Mouse (Mus musculus) thymus, adult 2 months (tissue): Measurements from ENCODE around the gene Pla2g3. TPM values are rescaled to one million over a fixed set of nuclear protein-coding genes. Genes with fewer than 3 reads are reported as not detected.

ENCODE experiments used
- DNase-seq: peaks from one replicate; pipeline ENCODE4 v3.0.0; 2021
- H3K27ac ChIP-seq: fragments of 200-500 bp; 2 replicates; pipeline ENCODE4 v1.5.1; 2012; ENCODE audit warnings: low read length, control low read depth; ENCODE audit not compliant: control insufficient read depth, insufficient read depth
- H3K27me3 ChIP-seq: fragments of 200-500 bp; 2 replicates; pipeline ENCODE4 v1.6.1; 2012; ENCODE audit warnings: mild to moderate bottlenecking, low read length, moderate library complexity, mixed read lengths; ENCODE audit not compliant: control insufficient read depth, insufficient read depth
- H3K36me3 ChIP-seq: fragments of 200-500 bp; 2 replicates; pipeline ENCODE4 v1.6.1; 2012; ENCODE audit warnings: mild to moderate bottlenecking, low read length, moderate library complexity; ENCODE audit not compliant: control insufficient read depth, insufficient read depth
- H3K4me1 ChIP-seq: fragments of 200-500 bp; replicated peaks from 2 replicates; pipeline ENCODE4 v1.6.1; 2012; ENCODE audit warnings: low read length; ENCODE audit not compliant: control insufficient read depth, insufficient read depth
- H3K4me3 ChIP-seq: fragments of 200-500 bp; 2 replicates; pipeline ENCODE4 v1.5.1; 2012; ENCODE audit warnings: mild to moderate bottlenecking, low read length, control low read depth, moderate library complexity; ENCODE audit not compliant: control insufficient read depth, insufficient read depth
- CTCF ChIP-seq: fragments of 200-500 bp; IDR thresholded peaks from 2 replicates; pipeline ENCODE4 v1.5.1; 2012; ENCODE audit warnings: mild to moderate bottlenecking, control low read depth, low read length, moderate library complexity, borderline replicate concordance; ENCODE audit not compliant: control insufficient read depth, poor library complexity, insufficient read depth; ENCODE audit errors: extremely low read depth
- POLR2A ChIP-seq: fragments of 200-500 bp; IDR thresholded peaks from 2 replicates; pipeline ENCODE4 v1.6.1; 2012; ENCODE audit warnings: mild to moderate bottlenecking, low read length, control low read depth, moderate library complexity; ENCODE audit not compliant: control insufficient read depth, poor library complexity, insufficient read depth; ENCODE audit errors: extremely low read depth
- WGBS: fragments of 180-500 bp; shearing (Covaris S2); methylation state at CpG from one replicate; pipeline ENCODE4 v1.1.7; 2018; 5-methylcytosine and 5-hydroxymethylcytosine counted together
- polyA plus RNA-seq: library from polyadenylated mRNA; depleted of rRNA; stranded (reverse); fragments of >200 nt; gene quantifications from 2 replicates; pipeline ENCODE4 v1.2.3, GENCODE M21; 2012

The Pla2g3 gene
- polyA plus RNA-seq, 1 experiment = 1.9 TPM

- no peaks in the 10 kb centered on the region for H3K27me3 ChIP-seq
- no peak for TF ChIP-seq POLR2A
- TF ChIP-seq CTCF = no peak
- H3K27ac ChIP-seq = no peak overlapping the region
- 87% methylated on average over 4 of the region's 4 CpGs for WGBS
- H3K4me1 ChIP-seq = no peaks in the 10 kb centered on the region
- no peaks in the 10 kb centered on the region for H3K36me3 ChIP-seq
- no peak for DNase-seq
- no peak overlapping the region for H3K4me3 ChIP-seq
Measured at GRCm38 (mm10) chr11:3492748-3493147, 4.7 kb downstream of the Pla2g3 start.

DNA sequence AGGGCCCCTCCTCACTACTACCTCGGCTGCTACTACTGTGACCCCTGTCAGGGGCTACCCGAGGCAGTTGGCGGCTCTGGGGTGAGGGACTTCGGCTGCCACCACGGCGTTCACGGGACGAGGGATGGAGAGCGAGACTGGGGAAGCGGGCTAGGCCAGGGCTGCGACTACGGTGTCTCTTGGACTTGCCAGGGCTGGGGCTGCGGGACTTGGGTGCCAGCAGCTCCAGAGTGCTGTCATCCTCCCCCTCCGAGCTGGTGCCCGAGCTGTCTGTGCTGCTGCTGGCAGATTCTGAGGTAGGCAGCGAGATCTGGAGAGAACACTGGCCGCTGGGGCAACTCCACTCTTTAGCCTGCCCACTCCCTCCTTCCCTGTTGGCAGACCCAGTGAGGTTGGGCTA, 6.8 kb downstream of the Pla2g3 start:
- TF ChIP-seq POLR2A (no peak), CTCF (no peak)
- Histone ChIP-seq H3K4me1 (no peaks in the 10 kb centered on the region), H3K27ac (no peak overlapping the region), H3K27me3 (no peaks in the 10 kb centered on the region), H3K4me3 (no peak overlapping the region), H3K36me3 (no peaks in the 10 kb centered on the region)
- no peak for DNase-seq
- 96% methylated on average over 17 of the region's 17 CpGs for WGBS

GRCm38 (mm10) chr11:3495496-3495895, 7.4 kb downstream of the Pla2g3 start:
- no peak for DNase-seq
- TF ChIP-seq POLR2A (no peak), CTCF (no peak)
- Histone ChIP-seq H3K27me3 (no peaks in the 10 kb centered on the region), H3K36me3 (no peaks in the 10 kb centered on the region), H3K27ac (no peak overlapping the region), H3K4me1 (no peaks in the 10 kb centered on the region), H3K4me3 (no peak overlapping the region)
- 71% methylated on average over 14 of the region's 14 CpGs for WGBS

- TF ChIP-seq POLR2A (no peak), CTCF (no peak)
- Histone ChIP-seq H3K4me3 (no peak overlapping the region), H3K27me3 (no peaks in the 10 kb centered on the region), H3K27ac (no peak overlapping the region), H3K36me3 (no peaks in the 10 kb centered on the region), H3K4me1 (no peaks in the 10 kb centered on the region)
- DNase-seq = no peak
- 84% methylated on average over 5 of the region's 5 CpGs for WGBS
Measured at GRCm38 (mm10) chr11:3496756-3497155, 8.7 kb downstream of the Pla2g3 start.

DNA sequence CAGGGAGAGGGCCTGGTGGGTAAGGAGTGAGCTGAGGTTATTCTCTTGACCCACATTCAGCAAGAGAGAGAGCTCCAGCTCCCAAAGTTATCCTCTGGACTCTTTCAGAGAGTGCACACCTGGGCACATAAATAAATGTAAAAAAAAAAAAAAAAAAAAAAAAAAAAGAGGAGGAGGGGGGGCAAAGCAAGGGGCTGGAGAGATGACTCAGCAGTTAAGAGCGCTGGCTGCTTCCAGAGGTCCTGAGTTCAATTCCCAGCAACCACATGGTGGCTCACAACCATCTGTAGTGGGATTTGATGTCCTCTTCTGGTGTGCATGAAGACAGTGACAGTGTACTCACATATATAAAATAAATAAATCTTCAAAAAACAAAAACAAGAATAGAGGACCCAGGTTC, 9.2 kb downstream of the Pla2g3 start:
- WGBS = 94% methylated on average over 1 of the region's 1 CpGs
- H3K27me3 ChIP-seq = no peaks in the 10 kb centered on the region
- TF ChIP-seq POLR2A (no peak), CTCF (no peak)
- H3K4me3 ChIP-seq = no peak overlapping the region
- no peak overlapping the region for H3K27ac ChIP-seq
- no peak for DNase-seq
- no peaks in the 10 kb centered on the region for H3K36me3 ChIP-seq
- no peaks in the 10 kb centered on the region for H3K4me1 ChIP-seq

GRCm38 (mm10) chr11:3502057-3502456, 14.0 kb downstream of the Pla2g3 start:
- WGBS = 89% methylated on average over 17 of the region's 17 CpGs
- DNase-seq = no peak
- Histone ChIP-seq H3K27ac (no peak overlapping the region), H3K27me3 (no peaks in the 10 kb centered on the region), H3K4me1 (no peaks in the 10 kb centered on the region), H3K36me3 (no peaks in the 10 kb centered on the region), H3K4me3 (no peak overlapping the region)
- no peak for TF ChIP-seq CTCF

GRCm38 (mm10) chr11:3502459-3503072, 14.5 kb downstream of the Pla2g3 start:
- no peak for DNase-seq
- TF ChIP-seq POLR2A = no peak
- no peak for TF ChIP-seq CTCF
- no peaks in the 10 kb centered on the region for H3K36me3 ChIP-seq
- 91% methylated on average over 18 of the region's 18 CpGs for WGBS
- H3K27ac ChIP-seq = no peak overlapping the region
- no peaks in the 10 kb centered on the region for H3K27me3 ChIP-seq
- no peak overlapping the region for H3K4me3 ChIP-seq
- H3K4me1 ChIP-seq = no peaks in the 10 kb centered on the region
